Mouse (Mus musculus) cerebellum, adult 8-10 months (tissue): ENCODE data around the gene Mccc1.
A peak's percentile ranks its signal among the peaks of the same experiment; 100 is the strongest.

Experiments used
- DNase-seq: peaks from one replicate; pipeline ENCODE4 v3.0.0; 2022

The Mccc1 gene

GRCm38 (mm10) chr3:35963921-35964320, 36.6 kb downstream of the Mccc1 start:
- DNase-seq = no peak

- no peak for DNase-seq
Measured at GRCm38 (mm10) chr3:35963401-35963800, 37.1 kb downstream of the Mccc1 start.

GRCm38 (mm10) chr3:35962967-35963366, 37.5 kb downstream of the Mccc1 start:
- no peak for DNase-seq

GRCm38 (mm10) chr3:35957230-35957629, 43.2 kb downstream of the Mccc1 start:
- no peak for DNase-seq

- no peak for DNase-seq
Measured at GRCm38 (mm10) chr3:35954901-35955575, 45.4 kb downstream of the Mccc1 start.

- no peak for DNase-seq
Measured at GRCm38 (mm10) chr3:35953816-35954215, 46.7 kb downstream of the Mccc1 start.

GRCm38 (mm10) chr3:35953184-35953583, 47.3 kb downstream of the Mccc1 start:
- no peak for DNase-seq

- DNase-seq = no peak
Measured at GRCm38 (mm10) chr3:35948197-35948596, 52.3 kb downstream of the Mccc1 start.

- DNase-seq = no peak
Measured at GRCm38 (mm10) chr3:35940520-35941135, 59.9 kb downstream of the Mccc1 start.

- no peak for DNase-seq
Measured at GRCm38 (mm10) chr3:35940047-35940446, 60.4 kb downstream of the Mccc1 start.

GRCm38 (mm10) chr3:35937345-35937744, 63.1 kb downstream of the Mccc1 start, which contains the start of gene Dcun1d1:
Gene Dcun1d1, minus strand, starts transcription at chr3:35937445.
- DNase-seq = no peak

- DNase-seq = peak; percentile 18
Measured at GRCm38 (mm10) chr3:35933405-35933777, 67.1 kb downstream of the Mccc1 start.

GRCm38 (mm10) chr3:35932735-35933404, 67.6 kb downstream of the Mccc1 start:
- peak; percentile 80 for DNase-seq

GRCm38 (mm10) chr3:35931896-35932727, 68.4 kb downstream of the Mccc1 start:
- peak; percentile 56 for DNase-seq

- no peak for DNase-seq
Measured at GRCm38 (mm10) chr3:35931359-35931758, 69.1 kb downstream of the Mccc1 start.

- no peak for DNase-seq
Measured at GRCm38 (mm10) chr3:35929831-35930230, 70.6 kb downstream of the Mccc1 start.

GRCm38 (mm10) chr3:35929406-35929805, 71.1 kb downstream of the Mccc1 start:
- DNase-seq = no peak

GRCm38 (mm10) chr3:35925852-35926251, 74.6 kb downstream of the Mccc1 start:
- no peak for DNase-seq

GRCm38 (mm10) chr3:35924007-35924406, 76.5 kb downstream of the Mccc1 start:
- no peak for DNase-seq

GRCm38 (mm10) chr3:35923495-35923894, 77.0 kb downstream of the Mccc1 start:
- DNase-seq = no peak

GRCm38 (mm10) chr3:35922522-35922921, 78.0 kb downstream of the Mccc1 start:
- no peak for DNase-seq

GRCm38 (mm10) chr3:35918229-35918628, 82.2 kb downstream of the Mccc1 start:
- DNase-seq = no peak
